Mouse (Mus musculus) C2C12 (cell line): Measurements from ENCODE around the gene 4921524J17Rik.

Experiments
- CTCF ChIP-seq: IDR thresholded peaks from one replicate; pipeline ENCODE4 v1.5.1; 2011; ENCODE audit not compliant: control insufficient read depth, insufficient read depth, insufficient read length
- FOSL1 ChIP-seq: IDR thresholded peaks from one replicate; pipeline ENCODE4 v1.8.0; 2011; ENCODE audit warnings: mild to moderate bottlenecking, low read length; ENCODE audit not compliant: poor library complexity, insufficient read depth, severe bottlenecking
- MAX ChIP-seq: IDR thresholded peaks from one replicate; pipeline ENCODE4 v1.6.1; 2011; ENCODE audit warnings: mild to moderate bottlenecking, control low read depth
- MYOD1 ChIP-seq: IDR thresholded peaks from one replicate; pipeline ENCODE4 v1.6.1; 2011; ENCODE audit warnings: low read depth; ENCODE audit not compliant: control insufficient read depth, insufficient read length
- USF1 ChIP-seq: IDR thresholded peaks from one replicate; pipeline ENCODE4 v1.6.1; 2011; ENCODE audit warnings: low read depth, mild to moderate bottlenecking, control low read depth, moderate library complexity

DNA sequence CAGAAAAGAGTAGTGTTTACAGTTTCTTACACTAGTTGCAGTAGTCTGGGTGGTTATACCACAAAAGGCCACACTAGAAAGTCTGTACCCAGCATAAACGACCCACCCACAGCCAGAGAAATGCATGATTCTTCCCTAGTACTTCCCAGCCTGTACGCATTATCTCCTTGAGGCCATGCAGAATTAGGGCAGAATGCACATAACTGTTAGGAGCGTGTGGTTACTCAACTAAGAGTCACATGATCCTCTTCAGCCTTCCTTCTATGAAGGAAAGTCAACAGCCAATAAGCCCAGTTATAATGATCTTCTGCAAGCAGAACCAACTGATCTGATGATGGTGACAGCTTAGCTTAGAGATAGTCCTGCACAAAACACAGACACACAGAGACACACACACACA lies 26.9 kb upstream of the 4921524J17Rik start:
- TF ChIP-seq CTCF (no peak), MAX (no peak), USF1 (no peak), FOSL1 (no peak), MYOD1 (no peak)
